Mouse (Mus musculus) splenic B cell, adult 2 months (primary cell): Measurements from ENCODE around the gene Tmem235.

Source experiments
- DNase-seq: peaks from one replicate; pipeline ENCODE4 v3.0.0-alpha.2; 2011; ENCODE audit warnings: low read depth, low spot score
- H3K27me3 ChIP-seq: 2 replicates; pipeline ENCODE4 v1.6.1; 2012; ENCODE audit warnings: mild to moderate bottlenecking, low read length, moderate library complexity, mixed read lengths; ENCODE audit not compliant: control insufficient read depth, poor library complexity, insufficient read depth, severe bottlenecking
- H3K36me3 ChIP-seq: 2 replicates; pipeline ENCODE4 v1.6.1; 2012; ENCODE audit warnings: mild to moderate bottlenecking, low read length, moderate library complexity, mixed read lengths; ENCODE audit not compliant: control insufficient read depth, poor library complexity, insufficient read depth, severe bottlenecking

The Tmem235 gene

GRCm38 (mm10) chr11:117888168-117888852 lies 27.8 kb downstream of the Tmem235 start:
- DNase-seq = no peak
- H3K27me3 ChIP-seq = no peaks in the 10 kb centered on the region
- H3K36me3 ChIP-seq = no peaks in the 10 kb centered on the region

- H3K36me3 ChIP-seq = no peaks in the 10 kb centered on the region
- H3K27me3 ChIP-seq = no peaks in the 10 kb centered on the region
- DNase-seq = no peak
These were observed 28.6 kb downstream of the Tmem235 start for GRCm38 (mm10) chr11:117888853-117889822.

- H3K36me3 ChIP-seq = no peaks in the 10 kb centered on the region
- no peak for DNase-seq
- no peaks in the 10 kb centered on the region for H3K27me3 ChIP-seq
These were observed 29.4 kb downstream of the Tmem235 start for GRCm38 (mm10) chr11:117889887-117890340.

GRCm38 (mm10) chr11:117890519-117891282 lies 30.1 kb downstream of the Tmem235 start:
- no peaks in the 10 kb centered on the region for H3K36me3 ChIP-seq
- no peak for DNase-seq
- no peaks in the 10 kb centered on the region for H3K27me3 ChIP-seq

- H3K27me3 ChIP-seq = no peaks in the 10 kb centered on the region
- DNase-seq = no peak
- no peaks in the 10 kb centered on the region for H3K36me3 ChIP-seq
These were observed 31.1 kb downstream of the Tmem235 start for GRCm38 (mm10) chr11:117891581-117892175.

GRCm38 (mm10) chr11:117892199-117892598 lies 31.6 kb downstream of the Tmem235 start:
- peak; percentile 56 for DNase-seq
- H3K36me3 ChIP-seq = no peaks in the 10 kb centered on the region
- H3K27me3 ChIP-seq = no peaks in the 10 kb centered on the region

GRCm38 (mm10) chr11:117894676-117895075 lies 34.1 kb downstream of the Tmem235 start:
- Histone ChIP-seq H3K27me3 (no peaks in the 10 kb centered on the region), H3K36me3 (no peaks in the 10 kb centered on the region)
- peak; percentile 27 for DNase-seq

- Histone ChIP-seq H3K36me3 (no peaks in the 10 kb centered on the region), H3K27me3 (no peaks in the 10 kb centered on the region)
- DNase-seq = no peak
These were observed 36.0 kb downstream of the Tmem235 start for GRCm38 (mm10) chr11:117896533-117896932.

GRCm38 (mm10) chr11:117902282-117902681 lies 41.7 kb downstream of the Tmem235 start:
- no peaks in the 10 kb centered on the region for H3K36me3 ChIP-seq
- H3K27me3 ChIP-seq = no peaks in the 10 kb centered on the region
- no peak for DNase-seq

GRCm38 (mm10) chr11:117904442-117904841 lies 43.9 kb downstream of the Tmem235 start:
- Histone ChIP-seq H3K27me3 (no peaks in the 10 kb centered on the region), H3K36me3 (no peaks in the 10 kb centered on the region)
- DNase-seq = no peak

GRCm38 (mm10) chr11:117909337-117909736 lies 48.8 kb downstream of the Tmem235 start:
- no peaks in the 10 kb centered on the region for H3K36me3 ChIP-seq
- no peaks in the 10 kb centered on the region for H3K27me3 ChIP-seq
- no peak for DNase-seq

- Histone ChIP-seq H3K27me3 (no peaks in the 10 kb centered on the region), H3K36me3 (no peaks in the 10 kb centered on the region)
- peak; percentile 83 for DNase-seq
These were observed 52.3 kb downstream of the Tmem235 start for GRCm38 (mm10) chr11:117912684-117913352.

- Histone ChIP-seq H3K27me3 (no peaks in the 10 kb centered on the region), H3K36me3 (no peaks in the 10 kb centered on the region)
- no peak for DNase-seq
These were observed 54.0 kb downstream of the Tmem235 start for GRCm38 (mm10) chr11:117914531-117914930.
